Mouse (Mus musculus): ENCODE results near the gene Olfr1294.

GRCm38 (mm10) chr2:111524903-111525302, 15.2 kb downstream of the Olfr1294 start, which contains the start of gene Olfr1293-ps:
- TF ChIP-seq POLR2A (IDR thresholded peaks at IDR 0.05; ENCODE audit: extremely low read depth, insufficient read depth, low read length) (no peak), CTCF (IDR thresholded peaks at IDR 0.05; ENCODE audit: extremely low read depth, insufficient read depth, low read length) (no peak)
